Mouse (Mus musculus): ENCODE results near the gene Cebpz. TPM values are rescaled to one million over a fixed set of nuclear protein-coding genes. Genes with fewer than 3 reads are reported as not detected.

The Cebpz gene
- polyA plus RNA-seq, 1 experiment from 2014 or later = 33.3 TPM

- Histone ChIP-seq H3K4me3 (peak overlapping the region; percentile 29; the same call in 1 of the 2 replicates), H3K9ac (0 out of 2 replicates have a peak overlapping the region, but pooled peaks have one; percentile 25)
- WGBS = 19% methylated on average over 8 of the region's 8 CpGs
Observed at GRCm38 (mm10) chr17:78895394-78895793, 41.5 kb downstream of the Cebpz start.

DNA sequence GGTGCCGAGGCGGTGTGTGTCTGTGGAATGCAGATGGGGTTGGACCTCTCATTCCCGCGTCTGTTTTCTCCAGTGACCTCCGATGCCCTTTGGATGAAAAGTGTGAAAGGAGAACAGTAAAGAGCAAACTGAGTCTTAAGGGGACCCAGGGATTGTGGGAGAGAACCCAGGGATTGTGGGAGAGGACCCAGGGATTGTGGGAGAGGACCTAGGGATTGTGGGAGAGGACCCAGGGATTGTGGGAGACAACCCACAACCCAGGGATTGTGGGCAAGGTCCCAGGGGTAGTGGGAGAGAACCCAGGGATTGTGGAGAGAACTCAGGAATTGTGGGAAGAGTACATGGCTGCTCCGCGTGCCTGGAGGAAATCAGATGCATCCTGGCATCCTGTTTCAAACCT lies 41.9 kb downstream of the Cebpz start:
- H3K4me3 ChIP-seq = no peak overlapping the region
- 71% methylated on average over 7 of the region's 7 CpGs for whole genome bisulfite sequencing
- no peak overlapping the region for H3K27ac ChIP-seq
- no peaks in the 10 kb centered on the region for H3K27me3 ChIP-seq
- ATAC-seq (replicated peaks; ENCODE audit: insufficient number of reproducible peaks, insufficient read depth, low FRiP score, low read depth) = no peak
- no peak overlapping the region for H3K9ac ChIP-seq
- H3K9me3 ChIP-seq (replicated peaks) = no peaks in the 10 kb centered on the region
- peaks cover 7% of the 10 kb centered on the region; the same call in 1 of the 2 replicates for H3K4me1 ChIP-seq (replicated peaks)
- H3K36me3 ChIP-seq = no peaks in the 10 kb centered on the region
- H3K4me2 ChIP-seq = peak overlapping the region; percentile 57; the same call in 1 of the 2 replicates

More at GRCm38 (mm10) chr17:78895394-78895793, 41.5 kb downstream of the Cebpz start:
- Histone ChIP-seq H3K27me3 (no peaks in the 10 kb centered on the region), H3K36me3 (no peaks in the 10 kb centered on the region), H3K9me3 (replicated peaks) (no peaks in the 10 kb centered on the region), H3K4me1 (replicated peaks) (peaks cover 7% of the 10 kb centered on the region; the same call in 1 of the 2 replicates), H3K27ac (no peak overlapping the region), H3K4me2 (peak overlapping the region; percentile 57)
- no peak for ATAC-seq (replicated peaks; ENCODE audit: insufficient number of reproducible peaks, insufficient read depth, low FRiP score, low read depth)

- WGBS = 70% methylated on average over 9 of the region's 9 CpGs
Observed at GRCm38 (mm10) chr17:78891020-78891419, 45.8 kb downstream of the Cebpz start.

DNA sequence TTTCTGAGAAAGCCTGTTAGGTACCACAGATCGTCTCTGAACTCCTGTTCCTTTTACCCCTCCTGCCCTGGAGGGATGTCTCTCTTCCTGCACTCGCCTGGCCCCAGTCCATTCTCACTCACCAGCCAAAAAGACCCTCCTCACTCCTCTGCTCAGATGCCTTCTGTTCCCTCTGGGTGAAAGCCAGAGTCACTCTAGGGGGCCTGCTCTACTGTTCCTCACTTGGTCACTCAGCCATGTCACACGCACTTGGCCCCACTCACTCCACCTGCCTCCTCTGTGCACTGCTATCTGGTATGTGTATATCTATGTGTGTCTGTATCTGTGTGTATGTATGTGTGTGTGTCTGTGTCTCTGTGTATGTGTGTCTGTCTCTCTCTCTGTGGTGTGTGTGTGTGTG lies 47.7 kb downstream of the Cebpz start:
- Histone ChIP-seq H3K36me3 (no peaks in the 10 kb centered on the region), H3K9ac (no peak overlapping the region), H3K4me2 (no peak overlapping the region), H3K27ac (no peak overlapping the region), H3K4me1 (replicated peaks) (no peaks in the 10 kb centered on the region), H3K4me3 (no peak overlapping the region), H3K9me3 (replicated peaks) (no peaks in the 10 kb centered on the region), H3K27me3 (no peaks in the 10 kb centered on the region)
- 46% methylated on average over 3 of the region's 3 CpGs for WGBS
- ATAC-seq (replicated peaks; ENCODE audit: insufficient number of reproducible peaks, insufficient read depth, low FRiP score, low read depth) = no peak

More at GRCm38 (mm10) chr17:78891020-78891419, 45.8 kb downstream of the Cebpz start:
- Histone ChIP-seq H3K9me3 (replicated peaks) (no peaks in the 10 kb centered on the region), H3K27me3 (no peaks in the 10 kb centered on the region), H3K4me1 (replicated peaks) (peaks cover 7% of the 10 kb centered on the region; the same call in 1 of the 2 replicates), H3K4me3 (no peak overlapping the region), H3K9ac (no peak overlapping the region), H3K27ac (no peak overlapping the region), H3K4me2 (no peak overlapping the region), H3K36me3 (no peaks in the 10 kb centered on the region)
- ATAC-seq (replicated peaks; ENCODE audit: insufficient number of reproducible peaks, insufficient read depth, low FRiP score, low read depth) = no peak

- Histone ChIP-seq H3K9me3 (replicated peaks) (no peaks in the 10 kb centered on the region), H3K4me2 (no peak overlapping the region), H3K9ac (no peak overlapping the region), H3K36me3 (no peaks in the 10 kb centered on the region), H3K4me1 (replicated peaks) (no peaks in the 10 kb centered on the region), H3K27me3 (no peaks in the 10 kb centered on the region), H3K4me3 (no peak overlapping the region), H3K27ac (no peak overlapping the region)
- ATAC-seq (replicated peaks; ENCODE audit: insufficient number of reproducible peaks, insufficient read depth, low FRiP score, low read depth) = no peak
- WGBS = 76% methylated on average over 4 of the region's 4 CpGs
Observed at GRCm38 (mm10) chr17:78888554-78888953, 48.3 kb downstream of the Cebpz start.

GRCm38 (mm10) chr17:78885286-78886065 lies 51.4 kb downstream of the Cebpz start:
- Histone ChIP-seq H3K9ac (no peak overlapping the region), H3K4me3 (no peak overlapping the region), H3K36me3 (no peaks in the 10 kb centered on the region), H3K4me1 (replicated peaks) (peaks cover 9% of the 10 kb centered on the region), H3K27ac (no peak overlapping the region), H3K27me3 (no peaks in the 10 kb centered on the region), H3K9me3 (replicated peaks) (no peaks in the 10 kb centered on the region), H3K4me2 (no peak overlapping the region)
- no peak for ATAC-seq (replicated peaks; ENCODE audit: insufficient number of reproducible peaks, insufficient read depth, low FRiP score, low read depth)
- 74% methylated on average over 5 of the region's 5 CpGs for WGBS

DNA sequence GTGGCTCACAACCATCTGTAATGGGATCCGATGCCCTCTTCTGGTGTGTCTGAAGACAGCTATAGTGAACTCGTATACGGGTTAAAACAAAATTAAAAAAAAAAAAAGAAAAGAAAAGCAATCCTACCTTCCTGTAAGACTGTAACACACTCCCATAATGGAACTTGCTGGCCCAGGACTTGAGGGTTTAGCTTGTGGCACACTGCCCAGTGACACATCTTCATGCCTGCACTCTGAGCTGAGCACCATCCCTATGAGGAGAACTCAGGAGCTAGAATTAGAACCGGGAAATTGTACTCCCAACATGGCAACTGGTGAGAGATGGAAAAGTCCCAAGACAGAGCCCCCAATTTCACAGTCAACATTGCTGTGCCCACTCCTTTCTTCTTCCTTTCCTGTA lies 53.6 kb downstream of the Cebpz start:
- ATAC-seq (replicated peaks; ENCODE audit: insufficient number of reproducible peaks, insufficient read depth, low FRiP score, low read depth) = no peak
- Histone ChIP-seq H3K4me3 (no peak overlapping the region), H3K4me2 (no peak overlapping the region), H3K9ac (no peak overlapping the region), H3K4me1 (replicated peaks) (peaks cover 9% of the 10 kb centered on the region), H3K36me3 (peaks cover 6% of the 10 kb centered on the region; the same call in 1 of the 2 replicates), H3K27me3 (no peaks in the 10 kb centered on the region), H3K27ac (no peak overlapping the region; the same call in 1 of the 2 replicates), H3K9me3 (replicated peaks) (no peaks in the 10 kb centered on the region)
- WGBS = 88% methylated on average over 4 of the region's 4 CpGs

- H3K9me3 ChIP-seq (replicated peaks) = no peaks in the 10 kb centered on the region
- H3K4me1 ChIP-seq (replicated peaks) = peaks cover 9% of the 10 kb centered on the region
- H3K4me2 ChIP-seq = peak within 1 kb of the TSS; percentile 78
- H3K4me3 ChIP-seq = peak within 1 kb of the TSS; percentile 71
- peaks cover 8% of the 10 kb centered on the region for H3K36me3 ChIP-seq
- ATAC-seq (replicated peaks; ENCODE audit: insufficient number of reproducible peaks, insufficient read depth, low FRiP score, low read depth) = peak; percentile 97
- no peaks in the 10 kb centered on the region for H3K27me3 ChIP-seq
- H3K9ac ChIP-seq = peak within 1 kb of the TSS; percentile 69
- H3K27ac ChIP-seq = peak within 1 kb of the TSS; percentile 80
- 2% methylated on average over 28 of the region's 28 CpGs for WGBS
Observed at GRCm38 (mm10) chr17:78882401-78883112, 54.3 kb downstream of the Cebpz start, which contains the start of gene Eif2ak2. Gene Eif2ak2, minus strand, starts transcription at chr17:78882573.

DNA sequence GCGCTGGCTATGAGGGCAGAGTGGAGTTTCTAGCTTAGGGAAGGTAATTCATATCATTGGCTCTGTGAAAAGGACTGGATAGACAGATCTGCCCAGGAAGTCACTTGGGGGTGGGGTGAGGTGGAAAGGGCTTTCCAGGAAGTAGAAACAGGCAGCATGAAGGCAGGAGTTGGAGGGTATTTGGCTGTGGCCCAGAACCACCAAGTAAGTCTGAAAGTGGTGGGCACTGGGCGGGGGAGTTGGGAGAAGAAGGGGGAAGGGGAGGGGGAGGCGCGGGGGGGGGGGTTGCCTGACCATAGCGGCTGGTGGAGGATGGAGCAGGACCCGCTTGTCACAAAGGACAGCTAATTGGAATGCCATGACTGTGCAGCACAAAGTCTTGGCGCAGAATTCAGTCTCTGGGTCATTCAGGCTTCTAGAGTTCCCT lies 55.0 kb downstream of the Cebpz start:
- Histone ChIP-seq H3K27me3 (no peaks in the 10 kb centered on the region), H3K4me3 (peak overlapping the region; percentile 71), H3K4me2 (peak overlapping the region; percentile 78), H3K36me3 (peaks cover 14% of the 10 kb centered on the region), H3K4me1 (replicated peaks) (peaks cover 9% of the 10 kb centered on the region), H3K9ac (peak overlapping the region; percentile 69), H3K9me3 (replicated peaks) (no peaks in the 10 kb centered on the region), H3K27ac (peak overlapping the region; percentile 80)
- WGBS = 7% methylated on average over 7 of the region's 7 CpGs
- peak; percentile 28 for ATAC-seq (replicated peaks; ENCODE audit: insufficient number of reproducible peaks, insufficient read depth, low FRiP score, low read depth)

DNA sequence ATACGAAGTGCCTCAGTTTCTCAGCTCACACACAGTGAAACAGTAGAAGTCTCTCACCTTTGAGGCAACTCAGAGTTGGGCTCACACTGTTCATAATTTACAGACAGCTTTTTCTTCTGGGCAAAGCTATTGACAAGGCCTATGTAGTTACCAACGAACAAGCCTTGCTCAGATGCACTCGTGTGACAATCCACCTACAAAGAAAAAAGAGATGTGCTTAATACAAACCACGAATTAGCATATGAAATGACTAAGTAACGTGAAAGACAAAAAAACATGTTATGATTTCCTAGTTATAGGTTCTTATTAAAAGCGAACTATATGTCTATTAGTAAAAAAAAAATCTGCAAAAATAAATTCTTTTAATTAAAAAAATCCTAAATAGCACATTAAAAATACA lies 63.0 kb downstream of the Cebpz start:
- no peaks in the 10 kb centered on the region for H3K9me3 ChIP-seq (replicated peaks)
- no peak overlapping the region for H3K27ac ChIP-seq
- H3K4me1 ChIP-seq (replicated peaks) = no peaks in the 10 kb centered on the region
- no peak overlapping the region for H3K9ac ChIP-seq
- 94% methylated on average over 6 of the region's 6 CpGs for WGBS
- ATAC-seq (replicated peaks; ENCODE audit: insufficient number of reproducible peaks, insufficient read depth, low FRiP score, low read depth) = no peak
- peaks cover 43% of the 10 kb centered on the region for H3K36me3 ChIP-seq
- no peaks in the 10 kb centered on the region for H3K27me3 ChIP-seq
- no peak overlapping the region for H3K4me3 ChIP-seq
- no peak overlapping the region for H3K4me2 ChIP-seq
